In genomic region chrX:60542901-60543300, GRCm38 (mm10) we compare ENCODE assay signal across 28 mouse cellular contexts. TPM values are rescaled to one million over a fixed set of nuclear protein-coding genes. Genes with fewer than 3 reads are reported as not detected.
"Had no signal": no experiment of that assay in that cellular context is flagged by ENCODE, and none has a peak within 500 bp of the region (broad histone marks: within the 10 kb centered on the region; RNA-seq: fewer than 3 reads in every experiment).

No protein-coding gene starts in this region.

- H3K4me1 ChIP-seq: kidney, embryonic 15.5 days; limb, embryonic 10.5 days; limb, embryonic 13.5 days; liver, embryonic 12.5 days; liver, embryonic 15.5 days; lung, embryonic 15.5 days; neural tube, embryonic 12.5 days; neural tube, embryonic 15.5 days had no signal

- H3K36me3 ChIP-seq: kidney, embryonic 15.5 days; limb, embryonic 10.5 days; limb, embryonic 13.5 days; liver, embryonic 12.5 days; liver, embryonic 15.5 days; lung, embryonic 15.5 days; midbrain, embryonic 10.5 days; neural tube, embryonic 12.5 days; neural tube, embryonic 15.5 days had no signal

- ATAC-seq: liver, embryonic 12.5 days had no signal

- H3K9ac ChIP-seq: kidney, embryonic 15.5 days; limb, embryonic 13.5 days; liver, embryonic 12.5 days; liver, embryonic 15.5 days; lung, embryonic 15.5 days; neural tube, embryonic 12.5 days; neural tube, embryonic 15.5 days had no signal

- DNase-seq: kidney, adult 8-10 months; kidney, postnatal 10 days; kidney, postnatal 36 days; liver; lung, adult 18-20 months; lung, postnatal 10 days; lung, postnatal 36 days; midbrain, embryonic 14.5 days; thymus, adult 18-20 months; thymus, postnatal 36 days had no signal

- H3K4me2 ChIP-seq: kidney, embryonic 15.5 days; limb, embryonic 13.5 days; liver, embryonic 12.5 days; liver, embryonic 15.5 days; lung, embryonic 15.5 days; neural tube, embryonic 12.5 days; neural tube, embryonic 15.5 days had no signal

- H3K27ac ChIP-seq: kidney, embryonic 15.5 days; limb, embryonic 10.5 days; limb, embryonic 13.5 days; liver, embryonic 12.5 days; liver, embryonic 15.5 days; lung, embryonic 15.5 days; midbrain, embryonic 10.5 days; neural tube, embryonic 12.5 days; neural tube, embryonic 15.5 days had no signal

- H3K4me3 ChIP-seq: kidney, embryonic 15.5 days; limb, embryonic 10.5 days; limb, embryonic 13.5 days; liver, embryonic 12.5 days; liver, embryonic 15.5 days; lung, embryonic 15.5 days; megakaryocyte, embryonic 14.5 days; midbrain, embryonic 10.5 days; neural tube, embryonic 12.5 days; neural tube, embryonic 15.5 days had no signal

- H3K27me3 ChIP-seq: neural tube, embryonic 12.5 days; neural tube, embryonic 15.5 days had no signal

- H3K9me3 ChIP-seq: kidney, embryonic 15.5 days; limb, embryonic 10.5 days; limb, embryonic 13.5 days; liver, embryonic 12.5 days; liver, embryonic 15.5 days; lung, embryonic 15.5 days; neural tube, embryonic 12.5 days; neural tube, embryonic 15.5 days had no signal

RNA-seq across cellular contexts. Expression of gene Gm7073, which starts 3.9 kb away (rescaled TPM):
- total RNA-seq: layer of hippocampus, adult 8-10 months; layer of hippocampus, postnatal 14 days; left cerebral cortex, adult 18-20 months; left cerebral cortex, postnatal 25 days had no signal
- polyA plus RNA-seq: kidney, embryonic 15.5 days; limb, embryonic 10.5 days; limb, embryonic 13.5 days; liver, embryonic 12.5 days; liver, embryonic 15.5 days; lung, embryonic 15.5 days; midbrain, embryonic 10.5 days; midbrain, embryonic 14.5 days; neural tube, embryonic 12.5 days; neural tube, embryonic 15.5 days; small intestine, adult 2 months; spleen, adult 2 months; stomach, embryonic 16.5 days; urinary bladder, adult 2 months had no signal
